Mouse (Mus musculus) heart, postnatal 0 days (tissue): ENCODE results near the gene Il12rb1.

ENCODE experiments used
- CTCF ChIP-seq: IDR thresholded peaks from 2 replicates; pipeline ENCODE4 v1.5.1; 2016; ENCODE audit warnings: antibody characterized with exemption, control low read depth, low read depth
- EP300 ChIP-seq: IDR thresholded peaks from 2 replicates; pipeline ENCODE4 v1.6.1; 2016; ENCODE audit warnings: antibody characterized with exemption, low read depth

DNA sequence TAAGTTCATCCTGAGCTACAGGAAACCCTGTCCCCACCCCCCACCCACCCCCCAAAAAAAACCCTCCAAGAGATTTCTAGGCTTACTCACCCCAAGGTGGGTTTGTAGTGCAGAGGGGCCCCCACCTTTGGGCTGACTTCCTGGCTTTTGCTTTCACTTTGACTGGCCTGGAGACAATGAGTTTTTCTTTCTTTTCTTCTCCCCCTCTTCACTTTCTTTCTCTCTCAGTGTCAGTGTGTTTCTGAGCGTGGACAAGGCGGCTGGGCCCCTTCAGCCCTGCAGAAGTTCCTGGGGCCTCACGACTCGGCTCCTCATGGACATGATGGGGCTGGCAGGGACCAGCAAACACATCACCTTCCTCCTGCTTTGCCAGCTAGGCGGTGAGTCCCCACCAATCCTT lies at the start of gene Il12rb1:
- TF ChIP-seq CTCF, result no peak
- TF ChIP-seq EP300, result no peak
